Mouse (Mus musculus) embryo, embryonic 11.5 days (tissue): ENCODE measurements at regions not wholly inside any gene's neighbourhood (a gene's known extent, or its start where the extent isn't known, plus 50 kb on each side); places are given as distances from the start of the nearest gene placed in this dataset.

Source experiments
- DNase-seq: peaks from one replicate; pipeline ENCODE4 v3.0.0-alpha.2; 2012; ENCODE audit warnings: low read depth, low spot score

DNA sequence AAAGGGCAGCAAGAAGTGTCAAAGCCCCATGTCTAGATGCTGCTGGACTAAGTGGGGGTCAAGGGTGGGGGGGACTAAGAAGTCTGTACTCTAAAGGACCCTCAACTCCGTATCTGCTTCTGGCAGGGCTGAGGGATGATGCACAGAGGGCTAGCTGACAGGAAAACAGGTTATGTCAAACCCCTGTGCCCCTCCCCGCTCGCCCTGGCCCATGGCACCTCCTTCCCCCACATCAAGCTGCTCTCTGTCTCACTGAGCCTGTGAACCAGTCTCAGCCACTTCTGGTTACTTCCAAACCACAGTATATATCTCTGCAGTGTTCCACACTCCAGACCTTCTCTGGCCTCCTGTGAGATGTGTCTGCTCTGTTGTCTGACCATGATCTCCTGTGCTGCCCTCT is 63.8 kb upstream of the Ubl3 start:
- DNase-seq = no peak

DNA sequence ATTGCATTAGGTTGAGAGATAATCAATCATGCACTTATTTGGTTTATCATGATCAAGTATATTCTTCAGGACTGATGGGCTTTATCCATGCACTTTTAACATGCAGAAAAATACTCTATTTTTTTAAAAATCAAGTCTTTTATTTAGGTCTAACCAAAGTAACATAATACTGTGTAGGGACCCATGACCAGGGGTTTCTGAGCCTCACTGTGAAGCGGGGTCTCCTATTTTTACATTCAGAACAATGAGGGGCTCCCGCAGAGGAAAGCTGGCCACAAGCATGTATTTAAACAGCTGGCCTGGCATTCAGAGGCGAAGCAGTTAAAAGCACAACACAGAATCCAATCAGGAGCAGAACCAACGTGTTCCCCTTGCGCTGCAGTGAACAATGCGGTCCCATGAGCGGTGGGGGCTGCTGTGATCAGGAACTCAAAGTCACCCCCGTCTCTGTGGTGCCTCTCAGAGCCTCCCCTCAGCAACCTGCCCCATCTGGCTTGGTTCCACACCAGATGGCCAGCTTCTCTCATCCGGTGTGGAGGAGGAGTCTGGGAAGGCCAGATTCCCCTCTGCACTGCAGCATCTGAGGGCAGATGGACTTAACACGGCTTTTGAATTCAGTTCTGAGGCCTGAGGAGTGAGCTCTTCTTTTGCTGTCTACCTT is 63.2 kb upstream of the Ubl3 start:
- DNase-seq = no peak

DNA sequence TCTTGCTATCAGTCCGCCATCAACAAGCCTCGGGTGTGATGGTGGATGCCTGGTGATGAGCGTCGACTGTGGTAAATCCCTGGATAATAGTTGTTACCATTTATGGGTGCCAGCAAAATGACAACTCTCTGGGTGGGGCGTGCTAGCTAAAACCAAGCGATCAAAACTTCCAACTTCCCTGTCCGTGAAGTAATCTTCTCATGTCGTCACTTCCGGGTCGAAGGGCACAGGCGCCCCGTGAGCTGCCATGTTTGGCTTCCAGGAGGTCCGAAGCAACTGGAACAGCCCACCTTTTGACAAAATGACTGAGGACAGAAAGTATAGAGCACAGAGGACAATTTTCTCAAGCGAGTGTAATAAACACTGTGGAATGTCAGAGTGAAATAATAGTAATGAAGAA is 62.5 kb upstream of the Ubl3 start:
- DNase-seq = no peak

DNA sequence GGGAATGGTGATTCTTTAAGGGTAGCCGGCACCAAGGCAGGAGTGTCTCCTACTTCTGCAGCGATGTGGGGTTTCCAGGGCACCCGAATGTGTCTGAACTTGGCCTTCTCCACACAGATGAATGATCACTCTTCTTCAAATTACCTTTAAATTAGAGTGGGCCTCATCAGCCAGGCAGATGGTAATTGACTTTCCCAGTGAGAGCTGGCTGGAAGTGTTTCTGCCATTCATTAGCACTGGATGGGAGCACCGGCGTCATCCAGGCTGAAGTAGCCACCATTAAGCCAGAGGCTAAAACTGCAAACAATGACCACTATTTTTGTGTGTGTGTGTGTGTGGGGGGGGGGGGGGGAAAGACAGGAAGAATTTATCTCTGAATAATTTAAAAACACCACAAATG is 58.7 kb upstream of the Ubl3 start:
- DNase-seq = no peak

DNA sequence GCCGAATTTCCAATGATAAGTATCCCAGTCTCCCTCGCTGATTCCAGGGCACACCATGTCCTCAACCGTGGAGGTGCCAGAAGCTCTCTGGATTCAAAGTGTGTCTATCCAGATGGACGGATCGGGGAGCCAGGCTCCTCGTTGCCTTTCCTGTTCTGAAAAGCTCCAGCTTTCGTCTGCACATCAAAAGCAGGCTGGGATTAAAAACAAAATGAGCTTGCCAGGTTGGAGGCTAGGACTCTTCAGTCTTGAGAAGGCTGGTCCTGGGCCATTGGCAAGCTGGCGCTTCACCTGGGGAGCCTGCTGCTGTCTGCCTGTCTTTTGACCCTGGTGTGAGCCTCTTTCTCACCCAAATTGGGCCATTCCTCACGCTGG is 56.9 kb upstream of the Ubl3 start:
- no peak for DNase-seq

DNA sequence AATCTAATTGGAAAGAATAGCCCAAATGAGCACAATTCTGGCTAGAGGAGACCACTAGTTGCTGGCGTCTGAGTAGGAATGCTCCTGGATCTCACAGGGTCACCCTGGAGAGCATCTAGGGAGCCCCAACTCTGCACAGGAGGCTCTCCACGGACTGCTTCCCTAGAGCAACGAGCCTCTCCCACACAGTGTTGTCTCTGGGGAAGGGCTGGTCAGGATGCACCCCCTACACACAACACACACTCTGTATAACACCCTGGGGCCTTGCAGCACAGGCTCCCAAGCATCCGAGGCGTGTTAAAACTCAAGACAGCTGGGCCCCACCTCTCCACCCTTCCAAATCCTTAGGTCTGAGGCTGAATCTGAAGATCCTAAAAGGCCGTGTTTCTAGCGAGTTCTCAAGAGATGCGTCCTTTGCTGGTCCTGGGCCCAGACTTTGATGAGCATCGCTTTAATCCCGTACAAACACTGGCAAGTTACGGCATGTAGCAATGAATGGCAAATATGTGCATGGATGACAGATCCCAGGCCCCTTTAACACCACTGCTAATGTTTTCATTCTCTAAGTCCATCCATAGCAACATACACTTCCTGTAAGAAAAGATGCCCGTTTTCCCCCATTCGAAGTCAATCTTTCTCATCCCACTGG is 56.4 kb upstream of the Ubl3 start:
- no peak for DNase-seq

DNA sequence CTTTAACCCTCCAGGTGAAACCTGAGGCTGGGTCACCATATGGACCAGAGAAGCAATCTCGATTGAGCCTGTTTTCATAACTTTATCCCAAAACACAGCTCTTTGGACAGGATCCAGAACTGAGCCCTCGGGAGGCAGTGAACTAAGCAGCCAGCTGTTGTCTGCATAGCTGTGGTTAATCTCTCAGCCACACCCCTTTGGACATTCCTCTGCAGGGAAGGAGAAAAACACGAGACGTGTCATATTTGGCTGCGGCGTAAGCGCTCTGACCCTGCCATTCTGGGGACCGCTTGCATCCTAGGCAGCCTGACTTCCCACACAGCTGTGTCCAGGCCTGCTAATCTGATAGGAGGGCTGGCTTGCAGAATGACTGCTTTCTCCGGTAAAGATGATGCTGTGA is 55.6 kb upstream of the Ubl3 start:
- DNase-seq = no peak

DNA sequence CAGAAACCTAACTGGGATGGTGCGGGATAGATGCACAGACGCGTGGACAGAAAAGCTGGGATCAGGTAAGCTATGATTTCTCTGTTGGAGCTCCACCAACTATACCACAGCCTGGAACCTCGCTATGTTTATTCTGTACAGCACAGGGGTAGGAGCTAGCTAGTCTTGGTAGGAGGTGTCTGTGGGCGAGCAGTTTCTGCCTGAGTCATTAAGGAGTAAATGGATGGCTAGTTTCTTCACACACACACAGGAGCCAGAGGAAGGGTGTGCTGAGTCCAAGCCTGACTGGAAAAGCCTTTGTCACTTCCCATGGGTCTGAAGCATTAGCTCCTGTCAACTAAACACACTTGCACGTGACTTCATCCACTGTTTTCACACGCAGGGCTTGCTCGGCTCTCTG is 53.1 kb upstream of the Ubl3 start:
- no peak for DNase-seq
